Mouse (Mus musculus) T-helper 17 cell (primary cell): ENCODE measurements around the gene Tmem14a.
"Not testable (repeated sequence)": the region's sequence is repeated elsewhere in the genome, so short reads cannot be mapped to it uniquely, and the experiment has no call there.

Experiments used
- in situ Hi-C, 2 experiments: fragments of 300-600 bp; cut with MboI, MseI; formaldehyde crosslinking; loops; 1 replicate in 1 of 2; 2 replicates in 1 of 2; pipeline ENCODE4 v1.15.1; 2025; ENCODE audit warnings: high pct_unique_total_duplicates in 2 of 2

Tmem14a gene

GRCm38 (mm10) chr1:21218489-21218919, at the start of gene Tmem14a:
Tmem14a (plus strand) TSS chr1:21218575.
- in situ Hi-C loops, result loop anchor here in 1 of 2 experiments (5.0 kb wide), 1 partner anchor 119 kb away; no protein-coding TSS in a partner anchor

GRCm38 (mm10) chr1:21185196-21185595, 33.2 kb upstream of the Tmem14a start:
- in situ Hi-C loops, result no loop called here

DNA sequence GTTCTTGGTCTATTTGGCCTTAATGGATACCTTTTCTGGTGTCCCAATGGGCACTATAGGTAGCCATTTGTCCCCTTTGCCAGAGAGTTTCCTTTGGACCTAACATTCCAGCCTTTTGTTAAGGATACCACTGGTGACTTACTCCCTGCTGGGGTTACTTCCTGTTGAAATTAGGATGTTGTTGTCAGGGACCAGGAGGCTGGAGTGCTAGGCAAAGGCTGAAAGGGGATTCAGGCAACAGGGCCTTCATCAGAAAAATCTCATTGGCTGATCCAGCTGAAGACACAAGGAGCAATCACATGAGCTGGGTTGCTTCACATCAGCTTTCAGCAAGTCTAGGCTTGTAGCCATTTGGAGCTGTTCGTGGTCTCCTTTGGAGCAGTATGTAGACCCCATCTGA, 12.1 kb upstream of the Tmem14a start:
- in situ Hi-C loops, result no loop called here

DNA sequence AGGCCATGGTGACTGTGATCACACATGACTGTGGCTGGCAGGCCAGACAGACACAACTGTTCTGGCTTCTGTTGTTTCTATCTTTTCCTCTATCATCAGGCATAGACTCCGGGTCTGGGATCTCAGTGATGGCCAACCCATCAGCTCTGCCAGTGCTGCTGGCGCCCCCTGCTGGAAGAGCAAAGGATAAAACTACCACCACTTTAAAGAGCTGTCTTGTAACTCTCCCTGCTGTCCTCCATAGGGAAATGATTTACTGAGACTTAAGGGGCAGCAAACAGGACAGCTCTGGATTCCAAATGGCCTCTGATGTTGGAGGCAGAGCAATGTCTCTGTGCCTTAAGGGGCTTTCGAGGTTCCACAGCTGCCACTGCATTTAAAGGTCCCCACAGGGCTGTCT, 4.8 kb upstream of the Tmem14a start:
- in situ Hi-C loops, result loop anchor here in 1 of 2 experiments (5.0 kb wide), 1 partner anchor 64 kb away; no protein-coding TSS in a partner anchor

GRCm38 (mm10) chr1:21213991-21214692, 4.2 kb upstream of the Tmem14a start:
- in situ Hi-C loops, result loop anchor here in 1 of 2 experiments (5.0 kb wide), 1 partner anchor 63 kb away; no protein-coding TSS in a partner anchor

DNA sequence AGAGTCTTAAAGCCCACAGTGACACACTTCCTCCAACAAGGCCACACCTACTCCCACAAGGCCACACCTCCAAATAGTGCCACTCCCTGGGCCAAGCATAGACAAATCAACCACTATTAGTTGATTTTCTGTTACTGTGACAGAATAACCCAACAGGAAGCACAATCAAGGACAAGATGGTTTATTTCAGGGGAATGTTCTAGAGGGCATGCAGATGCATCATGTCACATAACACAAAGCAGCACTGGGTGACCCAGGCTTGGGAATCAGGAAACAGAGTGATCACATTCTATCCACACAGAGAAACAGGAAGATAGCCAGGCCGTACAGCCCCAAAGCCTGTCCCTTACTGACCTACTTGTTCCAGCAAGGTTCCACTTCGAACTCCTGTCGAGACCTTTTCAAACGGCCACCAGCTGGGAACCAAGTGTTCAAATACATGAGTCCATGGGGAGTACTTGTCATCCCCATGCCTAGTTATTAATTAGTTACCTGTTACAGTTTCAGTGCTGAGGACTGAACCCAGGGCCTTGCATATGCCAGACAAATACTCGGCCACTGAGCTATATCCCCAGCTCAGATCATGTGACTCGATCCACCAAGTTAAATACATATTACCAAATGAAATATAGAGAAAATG, 9.5 kb downstream of the Tmem14a start:
- in situ Hi-C loops, result no loop called here

- in situ Hi-C loops, result not testable (repeated sequence)
These were observed 10.7 kb downstream of the Tmem14a start for GRCm38 (mm10) chr1:21228740-21229722.

DNA sequence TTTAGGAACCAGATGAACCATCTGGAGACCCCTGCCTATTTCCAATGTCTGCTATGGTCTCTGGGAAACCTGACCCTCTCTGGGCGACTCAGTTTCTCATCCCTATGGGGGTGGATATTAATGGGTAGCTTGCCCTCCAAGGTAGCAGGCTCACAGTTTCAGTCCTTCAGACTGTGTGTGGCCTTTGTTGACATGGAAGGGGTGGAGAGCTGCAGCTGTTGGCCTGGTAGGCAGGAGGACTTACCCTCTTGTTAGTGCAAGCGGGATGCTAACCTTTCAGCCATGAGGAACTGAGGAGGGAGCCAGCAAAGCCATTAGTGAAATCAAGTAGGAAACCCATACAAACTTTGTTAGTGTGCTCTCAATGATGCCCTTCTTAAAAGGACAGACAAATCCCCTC, 12.0 kb downstream of the Tmem14a start:
- in situ Hi-C loops, result no loop called here

DNA sequence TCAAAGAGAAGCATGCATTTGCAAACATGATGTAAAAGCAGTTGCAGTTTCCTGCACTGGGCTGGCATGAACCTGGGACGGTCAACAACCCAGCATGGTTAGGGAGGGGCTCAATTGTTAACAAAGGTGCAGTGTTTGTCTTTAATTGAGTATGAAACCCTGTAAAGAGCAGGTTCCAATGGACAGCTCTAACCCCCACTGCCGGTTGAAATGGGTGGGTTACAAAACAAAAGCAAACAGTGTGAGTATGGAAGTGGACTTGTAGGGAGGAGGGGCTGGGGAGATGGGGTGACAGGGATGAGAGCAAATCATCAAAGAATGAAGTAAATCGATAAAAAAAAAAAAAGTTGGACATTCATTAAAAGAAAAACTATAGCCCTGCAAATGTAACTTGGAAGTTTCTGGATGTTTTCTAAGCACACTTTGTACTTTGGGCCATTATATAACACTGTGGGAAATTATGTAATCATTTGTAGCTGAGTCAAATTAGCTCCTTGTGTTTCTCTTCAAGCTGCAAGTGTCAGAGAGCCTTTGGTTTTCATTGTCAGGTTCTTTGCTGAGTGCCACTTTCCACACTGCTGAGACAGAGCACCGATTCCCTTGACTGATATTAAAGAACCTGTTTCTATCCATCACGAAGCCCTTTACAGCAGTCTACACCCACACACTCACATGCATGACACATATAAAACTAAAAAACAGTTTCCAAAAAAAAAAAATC, 13.5 kb downstream of the Tmem14a start:
- in situ Hi-C loops, result no loop called here

DNA sequence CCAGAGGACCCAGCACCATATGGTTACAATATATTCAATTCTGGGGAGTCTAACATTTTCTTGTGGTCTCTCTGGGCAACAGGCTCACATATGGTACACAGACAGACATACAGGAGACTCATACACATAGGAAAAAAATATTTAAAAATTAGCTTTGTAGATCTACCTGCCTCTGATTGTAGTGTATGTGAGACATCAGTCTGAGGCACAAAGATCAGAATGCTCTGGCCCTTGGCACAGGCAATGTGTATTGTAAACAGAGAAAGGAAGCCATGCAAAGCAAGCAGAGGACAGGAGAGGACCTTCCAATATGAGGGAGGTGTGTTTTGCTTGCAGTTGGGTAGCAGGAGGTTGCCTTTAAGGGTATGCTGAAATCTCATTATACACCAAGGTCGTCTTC, 14.1 kb downstream of the Tmem14a start:
- in situ Hi-C loops, result no loop called here

GRCm38 (mm10) chr1:21235359-21235758, 17.0 kb downstream of the Tmem14a start:
- in situ Hi-C loops, result no loop called here

DNA sequence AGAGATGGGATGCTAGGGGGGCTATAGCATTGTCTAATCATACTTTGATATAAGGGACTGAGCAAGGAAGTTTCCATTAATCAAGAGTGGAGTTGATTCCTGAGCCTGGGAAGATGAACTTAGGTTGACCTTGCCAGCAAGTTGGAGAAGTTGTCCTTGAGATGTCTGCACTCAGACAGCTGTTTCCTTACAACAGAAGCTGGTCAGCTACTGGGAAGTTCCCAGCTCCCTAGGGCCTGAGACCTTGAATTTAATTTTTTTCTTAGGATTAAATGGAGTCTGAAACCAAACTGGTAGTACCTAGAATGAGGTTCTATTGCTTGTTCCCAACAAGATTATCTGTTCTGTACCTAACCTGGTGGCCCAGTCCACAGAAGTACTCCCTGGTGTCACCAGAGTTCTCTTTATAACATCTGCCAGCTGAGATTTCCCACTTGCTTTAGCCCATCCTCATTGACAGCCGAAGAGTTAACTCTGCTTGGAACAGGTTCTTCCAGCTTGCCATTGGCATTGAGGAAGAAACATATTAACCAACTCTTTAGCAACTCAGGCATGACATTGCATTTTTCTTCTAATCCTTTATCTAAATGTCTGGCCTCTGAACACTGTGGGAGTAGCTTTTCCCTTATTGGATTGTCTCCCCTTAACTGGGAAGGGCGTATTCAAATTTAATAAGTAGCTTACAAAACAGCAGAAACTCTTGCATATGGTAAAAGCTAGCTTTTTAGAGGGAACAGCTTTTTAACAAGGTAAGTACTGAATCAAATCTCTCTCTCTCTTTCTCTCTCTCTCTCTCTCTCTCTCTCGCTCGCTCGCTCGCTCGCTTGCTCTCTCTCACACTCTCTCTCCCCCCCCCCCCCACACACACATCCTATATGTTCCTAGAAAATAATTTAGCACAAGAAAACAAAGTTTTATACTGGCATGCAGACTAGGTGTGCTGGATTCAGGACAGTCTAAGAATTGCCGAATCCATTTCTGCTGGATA, 21.8 kb downstream of the Tmem14a start, which contains the start of gene Gsta3:
Gsta3 (plus strand) TSS at position 679 of the 988 bp plus-strand sequence.
- in situ Hi-C loops, result no loop called here

DNA sequence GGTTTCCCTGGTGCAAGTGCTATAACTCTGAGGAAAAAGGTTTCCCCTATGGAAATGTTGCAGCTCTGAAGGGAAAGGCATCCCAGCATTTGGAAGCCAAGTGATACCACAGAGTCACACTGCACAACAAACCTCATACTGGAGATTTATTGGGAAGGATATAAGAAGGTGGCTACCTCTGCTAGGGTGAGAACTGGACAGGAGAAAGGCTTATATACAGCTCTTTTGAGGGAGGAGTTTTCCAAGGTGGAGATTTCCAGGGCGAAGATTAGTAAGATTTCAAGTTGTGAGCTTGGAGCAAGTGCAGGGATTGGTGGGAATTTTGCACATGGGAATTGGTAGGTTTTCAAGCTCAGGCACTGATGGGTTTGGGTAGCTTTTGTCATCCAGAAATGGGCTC, 22.7 kb downstream of the Tmem14a start:
- in situ Hi-C loops, result no loop called here

DNA sequence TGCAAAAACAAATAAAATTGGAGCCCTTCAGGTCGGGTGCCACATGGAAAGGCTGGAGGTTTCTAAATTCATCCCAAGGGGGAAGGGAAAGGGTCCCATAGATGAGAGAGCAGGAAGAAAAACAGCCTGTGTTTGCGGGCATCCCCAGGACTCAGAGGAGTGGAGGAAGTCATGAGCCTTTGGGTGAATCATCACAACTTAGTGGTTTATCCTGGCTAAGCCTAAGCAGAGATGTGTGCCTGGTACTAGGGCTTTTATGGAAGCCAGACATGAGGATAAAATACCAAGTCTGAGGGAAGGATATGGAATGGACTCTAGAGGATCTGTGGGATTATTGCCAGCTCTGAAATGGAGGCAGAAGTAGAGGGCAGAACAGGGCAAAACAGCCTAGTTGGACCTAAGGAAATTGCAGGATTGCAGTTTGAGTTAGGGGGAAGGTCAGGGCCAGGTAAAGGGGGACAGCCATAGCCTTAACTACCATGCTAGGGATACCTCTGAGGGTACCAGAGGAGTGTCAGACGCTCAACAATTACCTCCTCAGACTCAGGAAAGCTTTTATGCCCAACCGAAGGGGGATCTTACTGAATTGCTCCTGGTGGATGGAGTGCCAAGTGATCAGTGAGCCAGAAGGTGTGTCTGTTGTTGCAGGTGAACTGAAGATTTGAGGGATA, 26.1 kb downstream of the Tmem14a start:
- in situ Hi-C loops, result no loop called here

DNA sequence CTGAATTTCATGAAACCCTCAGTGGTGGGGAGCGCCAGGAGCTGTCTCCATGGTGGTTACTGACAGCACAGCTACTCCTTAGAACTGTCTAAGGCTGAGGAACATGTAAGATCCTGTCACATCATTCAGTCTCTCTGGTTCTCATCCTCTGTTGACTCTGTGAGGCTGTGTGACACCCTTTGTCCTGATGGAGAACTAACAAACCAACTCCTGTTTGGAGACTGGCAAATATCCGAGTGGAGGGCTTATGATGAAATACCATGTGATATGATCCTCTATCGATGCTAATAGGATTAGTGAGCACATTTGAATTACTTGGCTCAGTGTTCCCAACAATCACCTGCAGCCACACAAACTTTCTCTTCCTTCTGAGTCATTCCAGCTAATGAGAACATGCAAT, 27.8 kb downstream of the Tmem14a start:
- in situ Hi-C loops, result no loop called here

- in situ Hi-C loops, result no loop called here
These were observed 29.5 kb downstream of the Tmem14a start for GRCm38 (mm10) chr1:21247896-21248295.

GRCm38 (mm10) chr1:21248560-21249390, 30.4 kb downstream of the Tmem14a start:
- in situ Hi-C loops, result no loop called here

DNA sequence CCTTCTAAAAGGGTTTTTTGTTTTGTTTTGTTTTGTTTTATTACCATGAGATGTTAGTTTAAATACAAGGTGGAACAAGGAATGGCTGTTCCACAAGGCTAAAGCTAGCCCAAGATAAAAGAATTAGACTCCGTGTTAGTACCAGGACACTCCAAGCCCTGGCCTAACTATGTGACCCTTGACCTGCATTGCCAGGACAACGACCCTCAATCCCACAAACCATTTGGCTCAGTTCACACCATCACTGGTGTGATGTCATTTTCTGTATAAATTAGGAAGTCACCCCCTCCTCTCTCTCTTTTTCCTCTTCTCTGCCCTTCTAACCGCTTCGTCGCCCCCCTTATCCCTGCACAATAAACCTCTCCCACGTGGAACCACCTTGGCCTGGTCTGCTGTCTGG, 33.3 kb downstream of the Tmem14a start:
- in situ Hi-C loops, result no loop called here
